ENCODE assay signal across 1 mouse cellular context in the genomic region with DNA sequence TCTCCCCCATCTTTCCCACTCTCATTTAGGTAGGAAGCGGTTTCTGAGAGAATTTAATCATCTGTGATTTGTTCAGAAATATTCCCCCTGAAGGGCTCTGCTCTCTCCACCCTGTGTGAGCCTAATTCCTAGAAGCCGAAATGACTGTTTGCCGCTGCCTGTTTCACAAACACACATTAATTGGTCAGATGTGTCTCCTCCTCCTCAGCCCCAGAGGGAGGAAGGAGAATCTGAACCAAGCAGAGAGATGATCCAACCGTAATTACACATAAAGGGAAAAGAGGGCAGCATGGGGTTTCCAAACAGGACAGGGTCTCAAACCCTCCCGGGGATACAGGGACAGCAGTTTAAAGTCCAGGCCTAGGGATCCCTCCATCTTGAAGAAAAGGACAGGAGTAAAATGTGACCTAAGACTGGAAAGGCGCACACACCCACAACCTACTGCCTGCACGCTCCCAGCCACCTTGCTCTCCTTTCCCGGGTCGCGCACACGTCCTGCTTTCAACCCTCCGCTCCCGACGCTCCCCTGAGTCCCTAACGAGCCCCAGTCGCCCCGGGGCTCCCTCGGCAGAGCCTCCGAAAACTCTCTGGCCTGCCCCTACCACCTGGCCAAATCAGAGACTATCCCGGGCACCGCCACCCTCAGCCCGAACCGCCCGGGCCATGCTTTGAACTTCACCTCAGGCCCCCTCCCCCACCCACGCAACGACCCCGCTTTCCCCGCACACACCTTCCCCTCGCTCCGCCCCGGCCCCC.
A peak's percentile ranks its signal among the peaks of the same experiment; 100 is the strongest.
TF ChIP-seq lines count a peak whose summit lies in the region.

No protein-coding gene starts in this region.

TF ChIP-seq in CH12.LX, 34 proteins besides CTCF, POLR2A, EP300 and RAD21:
- TF ChIP-seq ZKSCAN1 (IDR thresholded peaks at IDR 0.05; ENCODE audit: borderline replicate concordance, low read depth, low read length), result no peak
- TF ChIP-seq E2F4 (IDR thresholded peaks at IDR 0.05; ENCODE audit: insufficient replicate concordance, low read depth, low read length), result no peak
- TF ChIP-seq BHLHE40 (IDR thresholded peaks at IDR 0.05; ENCODE audit: low read depth, low read length), result 0 out of 2 replicates have a peak, but pooled peaks have one; percentile 5
- TF ChIP-seq CHD1 (IDR thresholded peaks at IDR 0.05; ENCODE audit: low read depth, low read length), result no peak
- TF ChIP-seq NRF1 (IDR thresholded peaks at IDR 0.05; ENCODE audit: low read depth, low read length), result no peak
- peak; percentile 26; the same call in 1 of the 2 replicates for TF ChIP-seq TCF12 (IDR thresholded peaks at IDR 0.05; ENCODE audit: low read depth, low read length)
- no peak for TF ChIP-seq ELF1 (IDR thresholded peaks at IDR 0.05; ENCODE audit: low read depth, low read length)
- TF ChIP-seq GABPA (IDR thresholded peaks at IDR 0.05; ENCODE audit: insufficient replicate concordance, low read depth, low read length), result no peak
- TF ChIP-seq MYC (IDR thresholded peaks at IDR 0.05; ENCODE audit: low read depth, low read length), result peak; percentile 31; the same call in 1 of the 2 replicates
- no peak for TF ChIP-seq NELFE (IDR thresholded peaks at IDR 0.05; ENCODE audit: low read depth, low read length)
- no peak for TF ChIP-seq MEF2A (IDR thresholded peaks at IDR 0.05; ENCODE audit: borderline replicate concordance, low read depth, low read length)
- TF ChIP-seq HCFC1 (IDR thresholded peaks at IDR 0.05; ENCODE audit: low read depth, low read length), result peak; percentile 28; the same call in 1 of the 2 replicates
- no peak for TF ChIP-seq JUND (conservative IDR thresholded peaks at IDR 0.05; ENCODE audit: low read depth, low read length)
- 0 out of 2 replicates have a peak, but pooled peaks have one; percentile 9 for TF ChIP-seq SIN3A (IDR thresholded peaks at IDR 0.05; ENCODE audit: low read length)
- TF ChIP-seq MAX (IDR thresholded peaks at IDR 0.05; ENCODE audit: low read length), result no peak
- no peak for TF ChIP-seq USF1 (IDR thresholded peaks at IDR 0.05; ENCODE audit: low read depth, low read length)
- no peak for TF ChIP-seq PAX5 (IDR thresholded peaks at IDR 0.05; ENCODE audit: low read length)
- no peak for TF ChIP-seq POLR2AphosphoS2 (IDR thresholded peaks at IDR 0.05; ENCODE audit: low read depth, low read length)
- no peak for TF ChIP-seq USF2 (conservative IDR thresholded peaks at IDR 0.05; ENCODE audit: low read depth, low read length)
- no peak for TF ChIP-seq MAZ (IDR thresholded peaks at IDR 0.05; ENCODE audit: low read depth, low read length)
- no peak for TF ChIP-seq ZNF384 (IDR thresholded peaks at IDR 0.05; ENCODE audit: low read depth, low read length)
- no peak for TF ChIP-seq KAT2A (IDR thresholded peaks at IDR 0.05; ENCODE audit: insufficient replicate concordance, low read length)
- TF ChIP-seq MXI1 (IDR thresholded peaks at IDR 0.05; ENCODE audit: low read depth, low read length), result peak; percentile 18; the same call in 1 of the 2 replicates
- no peak for TF ChIP-seq ZMIZ1 (IDR thresholded peaks at IDR 0.05; ENCODE audit: low read depth, low read length)
- TF ChIP-seq TBP (conservative IDR thresholded peaks at IDR 0.05; ENCODE audit: low read depth, low read length), result no peak
- no peak for TF ChIP-seq ETS1 (conservative IDR thresholded peaks at IDR 0.05; ENCODE audit: low read depth, low read length)
- no peak for TF ChIP-seq MAFK (IDR thresholded peaks at IDR 0.05; ENCODE audit: insufficient replicate concordance, low read length)
- TF ChIP-seq CHD2 (IDR thresholded peaks at IDR 0.05; ENCODE audit: low read length), result no peak
- TF ChIP-seq IRF4 (IDR thresholded peaks at IDR 0.05; ENCODE audit: low read depth, low read length), result no peak
- no peak for TF ChIP-seq ZC3H11A (IDR thresholded peaks at IDR 0.05; ENCODE audit: low read depth, low read length)
- no peak for TF ChIP-seq JUN (IDR thresholded peaks at IDR 0.05; ENCODE audit: insufficient read depth, low read depth, low read length)
- no peak for TF ChIP-seq UBTF (IDR thresholded peaks at IDR 0.05; ENCODE audit: low read depth, low read length)
- TF ChIP-seq SMC3 (IDR thresholded peaks at IDR 0.05; ENCODE audit: low read depth, low read length), result no peak
- TF ChIP-seq RCOR1 (conservative IDR thresholded peaks at IDR 0.05; ENCODE audit: low read depth, low read length), result no peak
